Mouse (Mus musculus): ENCODE data around the gene Teddm2. TPM values are rescaled to one million over a fixed set of nuclear protein-coding genes. Genes with fewer than 3 reads are reported as not detected.

The Teddm2 gene
- 0.65 and 0.86 TPM in 2 replicates for polyA plus RNA-seq (2016; fragmentation: Nextera tagmentation; extraction: Ambion mirVana)

GRCm38 (mm10) chr1:153899731-153900380 is at the start of gene Teddm2, which contains the start of gene Glul:
Gene Teddm2, minus strand, starts transcription at chr1:153900228.
Gene Glul, plus strand, starts transcription at chr1:153899944.
- Histone ChIP-seq H3K36me3 (peaks cover 21% of the 10 kb centered on the region), H3K4me3 (peak within 1 kb of the TSS; percentile 83), H3K9me3 (no peaks in the 10 kb centered on the region), H3K9ac (peak within 1 kb of the TSS; percentile 80), H3K4me1 (peaks cover 11% of the 10 kb centered on the region; the same call in 1 of the 2 replicates), H3K27ac (peak within 1 kb of the TSS; percentile 98), H3K27me3 (no peaks in the 10 kb centered on the region), H3K4me2 (replicated peaks) (peak within 1 kb of the TSS; percentile 80)
- WGBS: under 1% methylated on average over 51 of the region's 51 CpGs
- ATAC-seq (ENCODE audit: insufficient number of reproducible peaks, insufficient read depth, low FRiP score, low TSS enrichment): peak; percentile 95

GRCm38 (mm10) chr1:153947837-153948236 is 47.8 kb upstream of the Teddm2 start:
- Histone ChIP-seq H3K9ac (no peak overlapping the region), H3K27ac (no peak overlapping the region), H3K4me2 (replicated peaks) (no peak overlapping the region), H3K27me3 (no peaks in the 10 kb centered on the region), H3K4me1 (no peaks in the 10 kb centered on the region), H3K9me3 (no peaks in the 10 kb centered on the region), H3K4me3 (no peak overlapping the region), H3K36me3 (no peaks in the 10 kb centered on the region)
- WGBS: 96% methylated on average over 6 of the region's 6 CpGs
- no peak for ATAC-seq (ENCODE audit: insufficient number of reproducible peaks, insufficient read depth, low FRiP score, low TSS enrichment)

GRCm38 (mm10) chr1:153946971-153947370 is 46.9 kb upstream of the Teddm2 start:
- Histone ChIP-seq H3K36me3 (no peaks in the 10 kb centered on the region), H3K27me3 (no peaks in the 10 kb centered on the region), H3K4me3 (no peak overlapping the region), H3K27ac (no peak overlapping the region), H3K4me1 (no peaks in the 10 kb centered on the region), H3K9me3 (no peaks in the 10 kb centered on the region), H3K9ac (no peak overlapping the region), H3K4me2 (replicated peaks) (no peak overlapping the region)
- WGBS: 43% methylated on average over 7 of the region's 7 CpGs
- no peak for ATAC-seq (ENCODE audit: insufficient number of reproducible peaks, insufficient read depth, low FRiP score, low TSS enrichment)

GRCm38 (mm10) chr1:153945181-153945580 is 45.2 kb upstream of the Teddm2 start:
- Histone ChIP-seq H3K27ac (no peak overlapping the region), H3K4me1 (no peaks in the 10 kb centered on the region), H3K9ac (no peak overlapping the region), H3K4me3 (no peak overlapping the region), H3K27me3 (no peaks in the 10 kb centered on the region), H3K36me3 (no peaks in the 10 kb centered on the region), H3K9me3 (no peaks in the 10 kb centered on the region), H3K4me2 (replicated peaks) (no peak overlapping the region)
- ATAC-seq (ENCODE audit: insufficient number of reproducible peaks, insufficient read depth, low FRiP score, low TSS enrichment): no peak
- 74% methylated on average over 5 of the region's 5 CpGs for WGBS

- Histone ChIP-seq H3K27me3 (no peaks in the 10 kb centered on the region), H3K36me3 (no peaks in the 10 kb centered on the region), H3K27ac (no peak overlapping the region), H3K9ac (no peak overlapping the region), H3K9me3 (no peaks in the 10 kb centered on the region), H3K4me1 (no peaks in the 10 kb centered on the region), H3K4me3 (no peak overlapping the region), H3K4me2 (replicated peaks) (no peak overlapping the region)
- no peak for ATAC-seq (ENCODE audit: insufficient number of reproducible peaks, insufficient read depth, low FRiP score, low TSS enrichment)
- 81% methylated on average over 2 of the region's 2 CpGs for WGBS
Observed at GRCm38 (mm10) chr1:153940986-153941385, 41.0 kb upstream of the Teddm2 start.

- Histone ChIP-seq H3K4me2 (replicated peaks) (no peak overlapping the region), H3K9me3 (no peaks in the 10 kb centered on the region), H3K36me3 (no peaks in the 10 kb centered on the region), H3K4me1 (no peaks in the 10 kb centered on the region), H3K9ac (no peak overlapping the region), H3K27ac (no peak overlapping the region), H3K27me3 (no peaks in the 10 kb centered on the region), H3K4me3 (no peak overlapping the region)
- 90% methylated on average over 2 of the region's 2 CpGs for WGBS
- ATAC-seq (ENCODE audit: insufficient number of reproducible peaks, insufficient read depth, low FRiP score, low TSS enrichment): no peak
Observed at GRCm38 (mm10) chr1:153937025-153937424, 37.0 kb upstream of the Teddm2 start.

- Histone ChIP-seq H3K4me1 (no peaks in the 10 kb centered on the region), H3K9ac (no peak overlapping the region), H3K9me3 (no peaks in the 10 kb centered on the region), H3K4me2 (replicated peaks) (no peak overlapping the region), H3K27ac (no peak overlapping the region), H3K36me3 (no peaks in the 10 kb centered on the region), H3K27me3 (no peaks in the 10 kb centered on the region), H3K4me3 (no peak overlapping the region)
- 77% methylated on average over 12 of the region's 12 CpGs for WGBS
- no peak for ATAC-seq (ENCODE audit: insufficient number of reproducible peaks, insufficient read depth, low FRiP score, low TSS enrichment)
Observed at GRCm38 (mm10) chr1:153935844-153936380, 35.9 kb upstream of the Teddm2 start.

GRCm38 (mm10) chr1:153933772-153934171 is 33.7 kb upstream of the Teddm2 start:
- Histone ChIP-seq H3K4me1 (no peaks in the 10 kb centered on the region), H3K36me3 (no peaks in the 10 kb centered on the region), H3K4me2 (replicated peaks) (no peak overlapping the region), H3K9ac (no peak overlapping the region), H3K9me3 (no peaks in the 10 kb centered on the region), H3K4me3 (no peak overlapping the region), H3K27me3 (no peaks in the 10 kb centered on the region), H3K27ac (no peak overlapping the region)
- no peak for ATAC-seq (ENCODE audit: insufficient number of reproducible peaks, insufficient read depth, low FRiP score, low TSS enrichment)
- WGBS: 67% methylated on average over 1 of the region's 1 CpGs

- Histone ChIP-seq H3K4me3 (no peak overlapping the region), H3K36me3 (no peaks in the 10 kb centered on the region), H3K4me1 (no peaks in the 10 kb centered on the region), H3K27me3 (no peaks in the 10 kb centered on the region), H3K9me3 (no peaks in the 10 kb centered on the region), H3K9ac (no peak overlapping the region), H3K27ac (no peak overlapping the region), H3K4me2 (replicated peaks) (no peak overlapping the region)
- WGBS: 87% methylated on average over 2 of the region's 2 CpGs
- ATAC-seq (ENCODE audit: insufficient number of reproducible peaks, insufficient read depth, low FRiP score, low TSS enrichment): no peak
Observed at GRCm38 (mm10) chr1:153930431-153930830, 30.4 kb upstream of the Teddm2 start.

- ATAC-seq (ENCODE audit: insufficient number of reproducible peaks, insufficient read depth, low FRiP score, low TSS enrichment): no peak
- Histone ChIP-seq H3K36me3 (no peaks in the 10 kb centered on the region), H3K4me3 (no peak overlapping the region), H3K27ac (no peak overlapping the region), H3K9ac (no peak overlapping the region), H3K4me2 (replicated peaks) (no peak overlapping the region), H3K4me1 (no peaks in the 10 kb centered on the region), H3K9me3 (no peaks in the 10 kb centered on the region), H3K27me3 (no peaks in the 10 kb centered on the region)
- WGBS: 84% methylated on average over 6 of the region's 6 CpGs
Observed at GRCm38 (mm10) chr1:153924395-153925385, 24.7 kb upstream of the Teddm2 start.

GRCm38 (mm10) chr1:153922571-153923021 is 22.6 kb upstream of the Teddm2 start:
- Histone ChIP-seq H3K4me1 (no peaks in the 10 kb centered on the region), H3K27ac (no peak overlapping the region), H3K9ac (no peak overlapping the region), H3K9me3 (no peaks in the 10 kb centered on the region), H3K36me3 (no peaks in the 10 kb centered on the region), H3K4me2 (replicated peaks) (no peak overlapping the region), H3K27me3 (no peaks in the 10 kb centered on the region), H3K4me3 (no peak overlapping the region)
- WGBS: 19% methylated on average over 5 of the region's 5 CpGs
- ATAC-seq (ENCODE audit: insufficient number of reproducible peaks, insufficient read depth, low FRiP score, low TSS enrichment): no peak

Data from embryonic facial prominence, embryonic 12.5 days (tissue).